Mouse (Mus musculus) lung, postnatal 0 days (tissue): Measurements from ENCODE around the gene Rpl41. TPM values are rescaled to one million over a fixed set of nuclear protein-coding genes. Genes with fewer than 3 reads are reported as not detected.

ENCODE experiments used
- ATAC-seq: fragments of 200-750 bp; cut with Nextera tagmentation; 2 replicates; pipeline ENCODE4 v1.8.0; 2017; ENCODE audit warnings: moderate library complexity
- DNase-seq: peaks from one replicate; pipeline ENCODE4 v3.0.0-alpha.2; 2016; ENCODE audit warnings: low spot score
- H3K27ac ChIP-seq: fragments of 300-500 bp; sonication (generic); 2 replicates; pipeline ENCODE4 v1.5.1; 2014; ENCODE audit warnings: antibody characterized with exemption, mild to moderate bottlenecking, low read length, mixed read lengths
- H3K27me3 ChIP-seq: fragments of 300-500 bp; sonication (generic); replicated peaks from 2 replicates; pipeline ENCODE4 v1.6.1; 2014; ENCODE audit warnings: low read length, mixed read lengths; ENCODE audit not compliant: insufficient read depth
- H3K36me3 ChIP-seq: fragments of 300-500 bp; sonication (generic); 2 replicates; pipeline ENCODE4 v1.6.1; 2014; ENCODE audit warnings: low read length, mixed read lengths; ENCODE audit not compliant: insufficient read depth
- H3K4me1 ChIP-seq: fragments of 300-500 bp; sonication (generic); 2 replicates; pipeline ENCODE4 v1.6.1; 2014; ENCODE audit warnings: antibody characterized with exemption, low read depth, low read length, mixed read lengths; ENCODE audit not compliant: insufficient read depth
- H3K4me2 ChIP-seq: fragments of 300-500 bp; sonication (generic); replicated peaks from 2 replicates; pipeline ENCODE4 v1.6.1; 2014; ENCODE audit warnings: low read depth, mild to moderate bottlenecking, low read length, moderate library complexity, mixed read lengths
- H3K4me3 ChIP-seq: fragments of 300-500 bp; sonication (generic); 2 replicates; pipeline ENCODE4 v1.5.1; 2014; ENCODE audit warnings: low read depth, low read length
- H3K9ac ChIP-seq: fragments of 300-500 bp; sonication (generic); replicated peaks from 2 replicates; pipeline ENCODE4 v1.6.1; 2014; ENCODE audit warnings: low read depth, mild to moderate bottlenecking
- H3K9me3 ChIP-seq: fragments of 300-500 bp; sonication (generic); 2 replicates; pipeline ENCODE4 v1.6.1; 2016; ENCODE audit warnings: low read length, mixed read lengths
- CTCF ChIP-seq: IDR thresholded peaks from 2 replicates; pipeline ENCODE4 v1.5.1; 2016; ENCODE audit warnings: antibody characterized with exemption, mild to moderate bottlenecking
- EP300 ChIP-seq: IDR thresholded peaks from 2 replicates; pipeline ENCODE4 v1.6.1; 2016; ENCODE audit warnings: antibody characterized with exemption, mild to moderate bottlenecking, control low read depth
- WGBS: fragments of 180-500 bp; shearing (Covaris S2); extraction: QIAGEN DNeasy Blood & Tissue Kit; methylation state at CpG from one replicate; pipeline ENCODE4 v1.1.7; 2014; 5-methylcytosine and 5-hydroxymethylcytosine counted together
- polyA plus RNA-seq: library from polyadenylated mRNA; unstranded; fragments of >200 nt; fragmentation: Nextera tagmentation; extraction: Ambion mirVana; gene quantifications from 2 replicates; pipeline ENCODE4 v1.2.1, GENCODE M21; 2015

Rpl41 gene
- polyA plus RNA-seq, 1 experiment from 2014 or later, result 3,267 TPM

DNA sequence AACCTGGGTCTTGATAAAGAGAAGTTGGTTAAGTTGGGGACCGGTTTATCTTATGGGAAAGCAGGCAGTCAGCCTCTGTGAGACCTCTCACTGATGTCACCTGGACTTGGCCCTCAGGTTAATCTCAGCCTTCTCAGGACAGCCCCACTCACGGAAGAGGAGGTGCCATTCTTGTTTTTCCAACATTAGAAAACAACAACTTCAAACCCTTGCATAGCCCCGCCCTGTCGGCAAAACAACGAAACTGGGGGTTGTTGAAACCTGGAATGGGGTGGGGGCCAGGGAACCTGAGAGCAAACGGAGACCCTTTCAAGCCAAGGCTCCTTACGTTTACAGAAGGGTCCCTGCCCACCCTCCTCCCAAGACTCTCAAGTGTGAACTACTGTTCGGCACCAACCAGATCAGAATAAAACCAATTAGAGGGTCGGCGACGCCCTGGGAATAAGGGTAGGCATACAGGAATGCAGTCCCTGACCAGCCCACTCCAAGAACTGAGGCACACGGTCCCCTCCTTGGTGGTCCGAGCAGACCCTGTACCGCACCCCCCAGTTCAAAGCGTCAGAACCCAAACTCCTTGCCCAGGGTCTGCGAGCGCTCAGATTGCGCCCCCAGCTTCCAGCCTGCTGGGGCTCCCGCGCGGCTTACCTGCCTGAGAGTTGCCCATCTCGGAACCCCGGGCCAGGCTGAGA lies 39.8 kb upstream of the Rpl41 start:
- Histone ChIP-seq H3K4me1 (no peaks in the 10 kb centered on the region), H3K4me2 (peak overlapping the region; percentile 98), H3K27me3 (no peaks in the 10 kb centered on the region; the same call in 1 of the 2 replicates), H3K36me3 (no peaks in the 10 kb centered on the region), H3K9me3 (no peaks in the 10 kb centered on the region), H3K4me3 (peak overlapping the region; percentile 63), H3K9ac (peak overlapping the region; percentile 62), H3K27ac (peak overlapping the region; percentile 97)
- DNase-seq (peak; percentile 70), ATAC-seq (peak; percentile 19)
- no peak for TF ChIP-seq CTCF
- TF ChIP-seq EP300, result no peak
- 6% methylated on average over 23 of the region's 23 CpGs for WGBS

DNA sequence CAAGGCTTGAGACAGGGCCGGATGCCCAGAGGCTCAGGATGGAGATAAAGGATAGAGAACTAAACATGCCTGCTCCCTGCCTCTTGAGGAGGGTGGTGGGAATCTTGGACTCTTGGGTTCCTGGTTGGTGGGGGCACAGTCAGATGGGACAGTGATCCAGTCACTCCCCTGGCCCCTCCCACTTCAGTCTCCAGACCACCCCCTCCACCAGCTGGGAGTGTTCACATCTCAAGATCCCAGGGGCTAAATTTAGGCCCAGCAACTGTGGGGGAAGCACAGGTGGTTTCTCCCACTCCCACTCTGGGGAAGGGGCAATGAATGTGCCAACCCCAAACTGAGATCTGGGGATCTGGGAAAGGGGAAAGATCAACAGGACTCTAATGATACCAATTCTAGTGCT lies 39.0 kb upstream of the Rpl41 start:
- 13% methylated on average over 1 of the region's 1 CpGs for WGBS
- no peaks in the 10 kb centered on the region; the same call in 1 of the 2 replicates for H3K27me3 ChIP-seq
- no peaks in the 10 kb centered on the region for H3K9me3 ChIP-seq
- ATAC-seq (no peak), DNase-seq (no peak)
- peak overlapping the region; percentile 63 for H3K4me3 ChIP-seq
- 0 out of 2 replicates have a peak overlapping the region, but pooled peaks have one; percentile 23 for H3K9ac ChIP-seq
- H3K4me2 ChIP-seq, result peak overlapping the region; percentile 98
- H3K36me3 ChIP-seq, result no peaks in the 10 kb centered on the region
- no peaks in the 10 kb centered on the region for H3K4me1 ChIP-seq
- peak overlapping the region; percentile 97 for H3K27ac ChIP-seq
- no peak for TF ChIP-seq EP300
- TF ChIP-seq CTCF, result no peak

DNA sequence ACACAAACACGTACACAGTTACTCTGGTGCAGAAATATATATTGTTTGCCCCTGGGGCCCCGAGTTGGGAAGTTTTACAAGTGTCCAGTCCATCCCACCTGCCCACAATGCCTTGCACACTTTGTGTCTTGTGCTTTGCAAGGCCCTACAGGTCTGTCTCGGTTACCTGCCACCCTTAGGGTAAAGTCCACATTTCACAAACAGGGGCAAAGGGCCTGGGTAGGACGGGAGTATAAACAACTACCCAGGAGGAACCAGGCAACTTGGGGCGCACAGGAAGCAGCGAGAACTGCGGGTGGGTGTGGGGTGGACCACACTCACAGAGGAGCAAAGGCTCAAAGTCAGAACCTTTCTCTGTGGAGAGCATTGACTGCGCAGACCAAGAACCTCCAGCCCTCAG lies 38.6 kb upstream of the Rpl41 start:
- H3K9ac ChIP-seq, result 0 out of 2 replicates have a peak overlapping the region, but pooled peaks have one; percentile 23
- H3K27ac ChIP-seq, result peak overlapping the region; percentile 97
- WGBS, result 34% methylated on average over 8 of the region's 8 CpGs
- no peaks in the 10 kb centered on the region for H3K9me3 ChIP-seq
- H3K4me3 ChIP-seq, result peak overlapping the region; percentile 63
- no peak for ATAC-seq
- no peaks in the 10 kb centered on the region for H3K4me1 ChIP-seq
- H3K27me3 ChIP-seq, result no peaks in the 10 kb centered on the region; the same call in 1 of the 2 replicates
- peak overlapping the region; percentile 98 for H3K4me2 ChIP-seq
- no peak for TF ChIP-seq EP300
- TF ChIP-seq CTCF, result no peak
- DNase-seq, result no peak
- no peaks in the 10 kb centered on the region for H3K36me3 ChIP-seq

DNA sequence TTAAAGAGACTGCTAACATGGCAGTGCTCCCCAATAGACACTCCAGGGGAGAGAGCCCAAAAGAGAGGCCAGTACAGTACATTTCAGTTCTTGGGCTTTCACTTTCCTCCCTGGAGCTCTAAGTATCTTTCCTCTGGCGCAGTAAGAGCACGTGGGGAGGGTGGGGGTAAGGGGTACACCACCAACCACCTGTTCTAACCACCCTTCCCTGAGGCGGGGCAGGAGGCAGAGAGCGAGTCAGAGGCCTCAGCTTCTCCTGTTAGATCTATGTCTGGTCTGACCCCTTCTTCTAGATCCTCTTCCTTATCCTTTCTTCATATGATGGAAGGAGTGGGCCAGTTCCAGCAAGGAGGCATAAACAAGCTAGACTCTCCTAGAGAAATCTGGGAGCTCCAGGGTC lies 38.0 kb upstream of the Rpl41 start:
- Histone ChIP-seq H3K9me3 (no peaks in the 10 kb centered on the region), H3K4me1 (no peaks in the 10 kb centered on the region), H3K36me3 (no peaks in the 10 kb centered on the region), H3K27ac (0 out of 2 replicates have a peak overlapping the region, but pooled peaks have one; percentile 20), H3K27me3 (no peaks in the 10 kb centered on the region; the same call in 1 of the 2 replicates), H3K4me2 (peak overlapping the region; percentile 98), H3K4me3 (peak overlapping the region; percentile 6; the same call in 1 of the 2 replicates), H3K9ac (no peak overlapping the region)
- ATAC-seq (no peak), DNase-seq (no peak)
- TF ChIP-seq CTCF, result no peak
- no peak for TF ChIP-seq EP300
- WGBS, result 35% methylated on average over 4 of the region's 4 CpGs

DNA sequence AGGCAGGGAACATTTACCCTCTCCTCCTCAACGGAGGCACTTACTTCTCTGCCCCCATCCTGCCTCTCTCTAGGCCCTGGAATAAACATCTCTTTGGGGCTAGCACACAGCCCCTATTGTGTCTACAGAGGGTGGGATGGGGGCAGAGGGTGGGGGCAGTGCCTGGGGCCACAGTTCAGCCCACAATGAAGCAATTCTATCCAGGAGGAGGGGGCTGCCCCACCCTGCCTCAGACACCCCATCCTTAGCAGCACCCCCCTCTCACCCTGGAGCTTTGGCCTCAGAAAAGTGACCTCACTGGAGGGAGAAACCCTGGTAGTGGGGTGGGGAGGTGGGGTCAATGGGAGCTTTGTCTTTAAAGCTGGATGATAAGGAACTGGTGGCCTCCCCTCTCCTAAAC lies 37.4 kb upstream of the Rpl41 start:
- H3K4me3 ChIP-seq, result peak overlapping the region; percentile 8; the same call in 1 of the 2 replicates
- no peak for TF ChIP-seq EP300
- no peak for TF ChIP-seq CTCF
- H3K27ac ChIP-seq, result peak overlapping the region; percentile 26; the same call in 1 of the 2 replicates
- DNase-seq (no peak), ATAC-seq (no peak)
- H3K4me2 ChIP-seq, result peak overlapping the region; percentile 98
- 10% methylated on average over 1 of the region's 1 CpGs for WGBS
- H3K36me3 ChIP-seq, result no peaks in the 10 kb centered on the region
- H3K27me3 ChIP-seq, result no peaks in the 10 kb centered on the region; the same call in 1 of the 2 replicates
- no peaks in the 10 kb centered on the region for H3K4me1 ChIP-seq
- H3K9me3 ChIP-seq, result no peaks in the 10 kb centered on the region
- no peak overlapping the region for H3K9ac ChIP-seq

DNA sequence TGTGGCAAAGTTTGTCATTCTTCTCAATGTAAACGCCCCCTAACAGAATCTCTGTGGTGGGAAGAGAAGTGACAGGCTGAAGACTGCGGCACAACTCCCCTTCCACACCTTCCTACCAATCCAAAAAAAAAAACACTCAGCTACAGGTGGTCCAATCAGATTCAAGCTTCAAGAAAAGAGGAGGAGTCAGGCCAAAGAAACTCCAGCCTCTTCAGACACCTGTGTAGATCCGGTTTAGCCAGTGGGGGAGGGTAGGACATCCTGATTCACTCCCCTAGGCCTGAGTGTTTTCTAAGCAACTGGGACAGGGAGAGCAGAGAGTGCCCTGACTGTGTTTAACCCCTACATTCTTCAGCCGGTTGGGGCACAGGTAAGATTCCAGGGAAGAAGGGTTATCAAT lies 35.3 kb upstream of the Rpl41 start:
- no peaks in the 10 kb centered on the region; the same call in 1 of the 2 replicates for H3K27me3 ChIP-seq
- WGBS, result 9% methylated on average over 4 of the region's 4 CpGs
- H3K4me2 ChIP-seq, result peak overlapping the region; percentile 49
- H3K4me3 ChIP-seq, result peak overlapping the region; percentile 12; the same call in 1 of the 2 replicates
- 0 out of 2 replicates have a peak overlapping the region, but pooled peaks have one; percentile 8 for H3K9ac ChIP-seq
- DNase-seq (peak; percentile 96), ATAC-seq (peak; percentile 81)
- TF ChIP-seq EP300 (peak; percentile 84), CTCF (no peak)
- no peaks in the 10 kb centered on the region for H3K4me1 ChIP-seq
- no peaks in the 10 kb centered on the region for H3K36me3 ChIP-seq
- H3K9me3 ChIP-seq, result no peaks in the 10 kb centered on the region
- peak overlapping the region; percentile 84 for H3K27ac ChIP-seq
